Mouse (Mus musculus) macrophage (primary cell): ENCODE results near the gene Unc80. TPM values are rescaled to one million over a fixed set of nuclear protein-coding genes. Genes with fewer than 3 reads are reported as not detected.

ENCODE experiments used
- H3K27ac ChIP-seq: fragments of 350-480 bp; formaldehyde crosslinking; 2 replicates; pipeline ENCODE4 v1.9.0; 2021
- H3K36me3 ChIP-seq: fragments of 350-480 bp; formaldehyde crosslinking; 2 replicates; pipeline ENCODE4 v1.9.0; 2021; ENCODE audit errors: inconsistent target
- H3K4me3 ChIP-seq: fragments of 350-480 bp; formaldehyde crosslinking; 2 replicates; pipeline ENCODE4 v1.9.0; 2021; ENCODE audit errors: inconsistent target
- H3K79me2 ChIP-seq: fragments of 350-480 bp; formaldehyde crosslinking; 2 replicates; pipeline ENCODE4 v1.9.0; 2021; ENCODE audit errors: inconsistent target
- WGBS: methylation state at CpG from one replicate; pipeline ENCODE4 v1.1.7; 2026; ENCODE audit warnings: inconsistent platforms; ENCODE audit not compliant: missing documents; 5-methylcytosine and 5-hydroxymethylcytosine counted together
- polyA plus RNA-seq: library from polyadenylated mRNA; stranded (reverse); fragments of 250-400 nt; gene quantifications from 3 replicates; pipeline ENCODE4 v1.2.4, GENCODE M21; 2018; ENCODE audit warnings: inconsistent platforms

Unc80 gene
- polyA plus RNA-seq, 1 experiment from 2014 or later: not detected

- 77% methylated on average over 3 of the region's 3 CpGs for WGBS
- Histone ChIP-seq H3K27ac (no peak overlapping the region), H3K36me3 (no peaks in the 10 kb centered on the region), H3K4me3 (no peak overlapping the region), H3K79me2 (no peaks in the 10 kb centered on the region)
Measured at GRCm38 (mm10) chr1:66550812-66551211, 82.6 kb downstream of the Unc80 start.

- Histone ChIP-seq H3K79me2 (no peaks in the 10 kb centered on the region), H3K36me3 (no peaks in the 10 kb centered on the region), H3K4me3 (no peak overlapping the region), H3K27ac (no peak overlapping the region)
- 69% methylated on average over 5 of the region's 5 CpGs for WGBS
Measured at GRCm38 (mm10) chr1:66552396-66552966, 84.3 kb downstream of the Unc80 start.

- no peak overlapping the region for H3K27ac ChIP-seq
- WGBS: 100% methylated on average over 1 of the region's 1 CpGs
- H3K79me2 ChIP-seq: no peaks in the 10 kb centered on the region
- no peak overlapping the region for H3K4me3 ChIP-seq
- H3K36me3 ChIP-seq: no peaks in the 10 kb centered on the region
Measured at GRCm38 (mm10) chr1:66561636-66562270, 93.6 kb downstream of the Unc80 start.

- Histone ChIP-seq H3K36me3 (no peaks in the 10 kb centered on the region), H3K79me2 (no peaks in the 10 kb centered on the region), H3K27ac (no peak overlapping the region), H3K4me3 (no peak overlapping the region)
- WGBS: 70% methylated on average over 2 of the region's 2 CpGs
Measured at GRCm38 (mm10) chr1:66562332-66562731, 94.2 kb downstream of the Unc80 start.

- WGBS: 92% methylated on average over 13 of the region's 13 CpGs
- no peak overlapping the region for H3K27ac ChIP-seq
- H3K36me3 ChIP-seq: no peaks in the 10 kb centered on the region
- H3K4me3 ChIP-seq: no peak overlapping the region
- H3K79me2 ChIP-seq: no peaks in the 10 kb centered on the region
Measured at GRCm38 (mm10) chr1:66569736-66570135, 101.6 kb downstream of the Unc80 start.

GRCm38 (mm10) chr1:66597163-66597788 lies 129.1 kb downstream of the Unc80 start:
- no peaks in the 10 kb centered on the region for H3K79me2 ChIP-seq
- no peaks in the 10 kb centered on the region for H3K36me3 ChIP-seq
- no peak overlapping the region for H3K27ac ChIP-seq

GRCm38 (mm10) chr1:66608304-66608703 lies 140.1 kb downstream of the Unc80 start:
- Histone ChIP-seq H3K27ac (no peak overlapping the region), H3K36me3 (no peaks in the 10 kb centered on the region), H3K4me3 (no peak overlapping the region), H3K79me2 (no peaks in the 10 kb centered on the region)
- WGBS: 94% methylated on average over 4 of the region's 4 CpGs

More at GRCm38 (mm10) chr1:66597163-66597788, 129.1 kb downstream of the Unc80 start:
- no peak overlapping the region for H3K4me3 ChIP-seq

- 9% methylated on average over 2 of the region's 2 CpGs for WGBS
- H3K36me3 ChIP-seq: no peaks in the 10 kb centered on the region
- no peaks in the 10 kb centered on the region for H3K79me2 ChIP-seq
Measured at GRCm38 (mm10) chr1:66617188-66617587, 149.0 kb downstream of the Unc80 start.

GRCm38 (mm10) chr1:66638177-66638576 lies 170.0 kb downstream of the Unc80 start:
- H3K4me3 ChIP-seq: no peak overlapping the region
- H3K79me2 ChIP-seq: no peaks in the 10 kb centered on the region
- no peak overlapping the region for H3K27ac ChIP-seq
- no peaks in the 10 kb centered on the region for H3K36me3 ChIP-seq
- 91% methylated on average over 2 of the region's 2 CpGs for WGBS

More at GRCm38 (mm10) chr1:66617188-66617587, 149.0 kb downstream of the Unc80 start:
- H3K4me3 ChIP-seq: no peak overlapping the region
- no peak overlapping the region for H3K27ac ChIP-seq

- Histone ChIP-seq H3K4me3 (no peak overlapping the region), H3K36me3 (no peaks in the 10 kb centered on the region), H3K79me2 (no peaks in the 10 kb centered on the region), H3K27ac (no peak overlapping the region)
Measured at GRCm38 (mm10) chr1:66646894-66647293, 178.7 kb downstream of the Unc80 start.

GRCm38 (mm10) chr1:66649568-66649967 lies 181.4 kb downstream of the Unc80 start:
- H3K79me2 ChIP-seq: no peaks in the 10 kb centered on the region
- H3K4me3 ChIP-seq: no peak overlapping the region
- H3K36me3 ChIP-seq: no peaks in the 10 kb centered on the region
- 15% methylated on average over 6 of the region's 6 CpGs for WGBS
- H3K27ac ChIP-seq: no peak overlapping the region

GRCm38 (mm10) chr1:66650006-66650405 lies 181.8 kb downstream of the Unc80 start:
- Histone ChIP-seq H3K36me3 (no peaks in the 10 kb centered on the region), H3K79me2 (no peaks in the 10 kb centered on the region), H3K27ac (no peak overlapping the region), H3K4me3 (no peak overlapping the region)
- WGBS: 40% methylated on average over 1 of the region's 1 CpGs

GRCm38 (mm10) chr1:66655119-66655746 lies 187.1 kb downstream of the Unc80 start:
- Histone ChIP-seq H3K4me3 (no peak overlapping the region), H3K36me3 (no peaks in the 10 kb centered on the region), H3K79me2 (no peaks in the 10 kb centered on the region), H3K27ac (no peak overlapping the region)
- 80% methylated on average over 4 of the region's 4 CpGs for WGBS

- Histone ChIP-seq H3K36me3 (no peaks in the 10 kb centered on the region), H3K4me3 (no peak overlapping the region)
Measured at GRCm38 (mm10) chr1:66655747-66656119, 187.6 kb downstream of the Unc80 start.

GRCm38 (mm10) chr1:66671475-66671874 lies 203.3 kb downstream of the Unc80 start:
- 84% methylated on average over 7 of the region's 7 CpGs for WGBS
- no peaks in the 10 kb centered on the region for H3K36me3 ChIP-seq
- no peak overlapping the region for H3K27ac ChIP-seq
- H3K4me3 ChIP-seq: no peak overlapping the region
- no peaks in the 10 kb centered on the region for H3K79me2 ChIP-seq

More at GRCm38 (mm10) chr1:66655747-66656119, 187.6 kb downstream of the Unc80 start:
- Histone ChIP-seq H3K79me2 (no peaks in the 10 kb centered on the region), H3K27ac (no peak overlapping the region)
